Mouse (Mus musculus) mouse embryonic stem cell (cell line): ENCODE results near the gene Them4.
"Not testable (repeated sequence)": the region's sequence is repeated elsewhere in the genome, so short reads cannot be mapped to it uniquely, and the experiment has no call there.

ENCODE experiments used
- in situ Hi-C, 2 experiments: fragments of 300-500 bp; cut with MboI; formaldehyde crosslinking; loops; 1 replicate in 1 of 2; 3 replicates in 1 of 2; pipeline ENCODE4 v1.14.3; 2019 to 2020; ENCODE audit warnings: low sequenced_read_pairs in 2 of 2, low pct_unique_long_range_greater_than_20kb in 1 of 2, mixed read lengths in 1 of 2; ENCODE audit not compliant: unreplicated experiment in 1 of 2

Them4 gene

GRCm38 (mm10) chr3:94309633-94310363 is at the start of gene Them4:
Them4 (plus strand) TSS chr3:94310089.
- in situ Hi-C loops, result no loop called here

- in situ Hi-C loops, result no loop called here
These were observed 49.3 kb upstream of the Them4 start for GRCm38 (mm10) chr3:94260598-94260997.

GRCm38 (mm10) chr3:94263736-94264135 is 46.2 kb upstream of the Them4 start, which contains the start of gene Gm4778:
Gm4778 (plus strand) TSS chr3:94264036.
- in situ Hi-C loops, result not testable (repeated sequence)

- in situ Hi-C loops, result no loop called here
These were observed 33.9 kb upstream of the Them4 start for GRCm38 (mm10) chr3:94275991-94276390.

GRCm38 (mm10) chr3:94305457-94305856 is 4.4 kb upstream of the Them4 start:
- in situ Hi-C loops, result no loop called here

GRCm38 (mm10) chr3:94306975-94307374 is 2.9 kb upstream of the Them4 start:
- in situ Hi-C loops, result no loop called here

- in situ Hi-C loops, result no loop called here
These were observed 602 bp downstream of the Them4 start for GRCm38 (mm10) chr3:94310491-94310890.

GRCm38 (mm10) chr3:94310911-94311310 is 1.0 kb downstream of the Them4 start:
- in situ Hi-C loops, result no loop called here

GRCm38 (mm10) chr3:94311376-94311775 is 1.5 kb downstream of the Them4 start:
- in situ Hi-C loops, result no loop called here

GRCm38 (mm10) chr3:94328681-94329080 is 18.8 kb downstream of the Them4 start:
- in situ Hi-C loops, result no loop called here

GRCm38 (mm10) chr3:94334442-94334841 is 24.6 kb downstream of the Them4 start:
- in situ Hi-C loops, result no loop called here

GRCm38 (mm10) chr3:94338522-94338921 is 28.6 kb downstream of the Them4 start:
- in situ Hi-C loops, result no loop called here

- in situ Hi-C loops, result no loop called here
These were observed 32.1 kb downstream of the Them4 start, which contains the start of gene Them5 for GRCm38 (mm10) chr3:94341959-94342422. Them5 (plus strand) TSS chr3:94342099.

- in situ Hi-C loops, result no loop called here
These were observed 32.7 kb downstream of the Them4 start for GRCm38 (mm10) chr3:94342552-94342951.

- in situ Hi-C loops, result no loop called here
These were observed 34.3 kb downstream of the Them4 start for GRCm38 (mm10) chr3:94344182-94344581.

GRCm38 (mm10) chr3:94344897-94345296 is 35.0 kb downstream of the Them4 start:
- in situ Hi-C loops, result no loop called here

- in situ Hi-C loops, result no loop called here
These were observed 38.3 kb downstream of the Them4 start for GRCm38 (mm10) chr3:94348146-94348545.

- in situ Hi-C loops, result no loop called here
These were observed 50.9 kb downstream of the Them4 start for GRCm38 (mm10) chr3:94360812-94361211.

GRCm38 (mm10) chr3:94362138-94362537 is 52.2 kb downstream of the Them4 start, which contains the start of gene C2cd4d:
C2cd4d (plus strand) TSS chr3:94362438.
- in situ Hi-C loops, result no loop called here
